In the genomic region with DNA sequence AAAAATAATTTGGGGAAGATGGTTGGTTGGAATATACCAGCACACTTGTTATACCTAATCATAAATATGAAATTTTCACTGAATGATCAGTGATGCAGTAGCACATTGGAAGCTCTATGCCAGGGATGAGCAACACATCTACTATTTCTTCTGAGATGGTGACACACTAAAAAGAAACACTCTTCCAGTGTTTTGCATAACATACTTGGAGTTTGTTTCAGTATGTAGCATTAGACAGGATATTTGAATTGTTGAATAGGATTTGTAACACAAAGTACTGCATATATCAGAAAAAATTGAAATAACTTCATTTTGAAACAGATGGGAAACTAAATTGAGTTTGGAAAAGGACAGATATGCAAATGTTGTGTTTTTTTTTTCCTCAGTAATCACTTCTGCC, we compare ENCODE assay signal across 32 mouse cellular contexts.
"Had no signal": no experiment of that assay in that cellular context is flagged by ENCODE, and none has a peak within 500 bp of the region (broad histone marks: within the 10 kb centered on the region; RNA-seq: fewer than 3 reads in every experiment).

No protein-coding gene starts in this region.

- H3K9ac ChIP-seq: limb, embryonic 12.5 days; limb, embryonic 13.5 days; limb, embryonic 15.5 days; liver, embryonic 13.5 days; liver, embryonic 14.5 days; liver, embryonic 15.5 days; liver, postnatal 0 days; lung, embryonic 14.5 days; lung, embryonic 15.5 days; midbrain, embryonic 12.5 days; midbrain, embryonic 13.5 days; midbrain, embryonic 15.5 days; neural tube, embryonic 12.5 days; neural tube, embryonic 13.5 days had no signal

- H3K4me3 ChIP-seq: limb, embryonic 10.5 days; limb, embryonic 12.5 days; limb, embryonic 13.5 days; limb, embryonic 15.5 days; liver, embryonic 13.5 days; liver, embryonic 15.5 days; lung, embryonic 15.5 days; megakaryocyte, embryonic 14.5 days; midbrain, embryonic 10.5 days; midbrain, embryonic 12.5 days; midbrain, embryonic 13.5 days; midbrain, embryonic 15.5 days; myocyte; neural tube, embryonic 12.5 days; neural tube, embryonic 13.5 days had no signal

- H3K9me3 ChIP-seq: limb, embryonic 10.5 days; limb, embryonic 12.5 days; limb, embryonic 13.5 days; limb, embryonic 15.5 days; liver, embryonic 13.5 days; liver, embryonic 15.5 days; lung, embryonic 15.5 days; megakaryocyte, embryonic 14.5 days; midbrain, embryonic 10.5 days; midbrain, embryonic 12.5 days; midbrain, embryonic 13.5 days; midbrain, embryonic 15.5 days; neural tube, embryonic 12.5 days; neural tube, embryonic 13.5 days had no signal

- H3K27ac ChIP-seq: limb, embryonic 10.5 days; limb, embryonic 12.5 days; limb, embryonic 13.5 days; limb, embryonic 15.5 days; liver, embryonic 13.5 days; liver, embryonic 14.5 days; liver, embryonic 15.5 days; lung, embryonic 15.5 days; macrophage; midbrain, embryonic 10.5 days; midbrain, embryonic 12.5 days; midbrain, embryonic 13.5 days; midbrain, embryonic 15.5 days; neural tube, embryonic 12.5 days; neural tube, embryonic 13.5 days had no signal

- H3K4me2 ChIP-seq: limb, embryonic 12.5 days; limb, embryonic 13.5 days; limb, embryonic 15.5 days; liver, embryonic 11.5 days; liver, embryonic 13.5 days; liver, embryonic 15.5 days; lung, embryonic 14.5 days; lung, embryonic 15.5 days; midbrain, embryonic 11.5 days; midbrain, embryonic 12.5 days; midbrain, embryonic 13.5 days; midbrain, embryonic 15.5 days; neural tube, embryonic 12.5 days; neural tube, embryonic 13.5 days had no signal

- H3K4me1 ChIP-seq: limb, embryonic 10.5 days; limb, embryonic 12.5 days; limb, embryonic 13.5 days; limb, embryonic 15.5 days; liver, embryonic 13.5 days; liver, embryonic 15.5 days; lung, embryonic 15.5 days; megakaryocyte, embryonic 14.5 days; midbrain, embryonic 12.5 days; midbrain, embryonic 13.5 days; midbrain, embryonic 15.5 days; neural tube, embryonic 12.5 days; neural tube, embryonic 13.5 days had no signal

- ATAC-seq: liver, postnatal 0 days; lung, postnatal 0 days; midbrain, embryonic 13.5 days; midbrain, embryonic 15.5 days; midbrain, embryonic 16.5 days had no signal

- H3K36me3 ChIP-seq: limb, embryonic 10.5 days; limb, embryonic 12.5 days; limb, embryonic 13.5 days; limb, embryonic 15.5 days; liver, embryonic 13.5 days; liver, embryonic 15.5 days; lung, embryonic 15.5 days; midbrain, embryonic 10.5 days; midbrain, embryonic 12.5 days; midbrain, embryonic 15.5 days; neural tube, embryonic 12.5 days; neural tube, embryonic 13.5 days had no signal

- H3K27me3 ChIP-seq: limb, embryonic 12.5 days; limb, embryonic 13.5 days; limb, embryonic 15.5 days; liver, embryonic 13.5 days; liver, embryonic 15.5 days; lung, embryonic 15.5 days; megakaryocyte, embryonic 14.5 days; midbrain, embryonic 12.5 days; midbrain, embryonic 13.5 days; midbrain, embryonic 15.5 days; neural tube, embryonic 12.5 days; neural tube, embryonic 13.5 days had no signal

- DNase-seq: left cerebral cortex, postnatal 4 days; liver; liver, embryonic 13.5 days; liver, postnatal 0 days; lung, adult 18-20 months; lung, adult 2 months; lung, embryonic 14.5 days; lung, postnatal 10 days; lung, postnatal 14 days; lung, postnatal 36 days; lung, postnatal 4 days; midbrain, embryonic 14.5 days had no signal
